Mouse (Mus musculus) liver, postnatal 0 days (tissue): ENCODE data around the gene Gm45261.

Experiments
- CTCF ChIP-seq: sonication (generic); IDR thresholded peaks from 2 replicates; pipeline ENCODE4 v1.5.1; 2016; ENCODE audit warnings: antibody characterized with exemption, low read depth
- EP300 ChIP-seq: IDR thresholded peaks from 2 replicates; pipeline ENCODE4 v1.6.1; 2016; ENCODE audit warnings: antibody characterized with exemption, low read depth, mild to moderate bottlenecking

GRCm38 (mm10) chr1:80504081-80504480, 42.8 kb upstream of the Gm45261 start:
- no peak for TF ChIP-seq CTCF
- TF ChIP-seq EP300 = no peak
